22 mouse cellular contexts compared by ENCODE assay signal in the genomic region with DNA sequence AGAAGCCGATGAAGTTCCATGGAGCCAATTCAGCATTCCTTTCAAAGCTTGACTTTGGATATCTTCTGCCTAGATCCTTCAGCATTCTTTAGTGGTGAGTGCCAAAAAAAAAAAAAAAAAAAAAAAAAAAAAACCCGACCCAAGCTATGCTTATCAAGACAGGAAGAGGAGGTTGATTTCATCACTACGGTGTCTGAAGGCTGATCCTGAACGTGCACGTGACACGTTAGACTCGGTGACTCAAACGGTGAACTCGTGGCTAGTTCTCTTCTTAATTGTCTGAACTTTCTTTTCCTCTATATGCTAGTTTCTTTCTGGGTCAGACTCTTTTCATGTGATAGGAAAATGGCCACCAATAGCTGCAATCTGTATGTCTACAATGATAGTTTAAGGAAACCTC. TPM values are rescaled to one million over a fixed set of nuclear protein-coding genes. Genes with fewer than 3 reads are reported as not detected.
DNase-seq lines count a peak whose midpoint lies in the region; ATAC-seq and TF ChIP-seq lines count a peak whose summit lies in the region.
"Had no signal": no experiment of that assay in that cellular context is flagged by ENCODE, and none has a peak within 500 bp of the region (broad histone marks: within the 10 kb centered on the region; RNA-seq: fewer than 3 reads in every experiment).

No protein-coding gene starts in this region.

- no peak overlapping the region for H3K4me3 ChIP-seq in liver, postnatal 0 days (ENCODE audit: low read depth, low read length)
- H3K4me3 ChIP-seq in liver, embryonic 11.5 days (ENCODE audit: low read depth, low read length), result no peak overlapping the region
- no peak overlapping the region for H3K4me3 ChIP-seq in forebrain, embryonic 14.5 days (ENCODE audit: low read depth, low read length)
- H3K4me3 ChIP-seq: embryonic facial prominence, embryonic 13.5 days; forebrain, embryonic 10.5 days; heart, embryonic 15.5 days; hindbrain, embryonic 13.5 days; liver, embryonic 13.5 days; megakaryocyte, embryonic 14.5 days had no signal

- no peak; the same call in 1 of the 2 replicates for ATAC-seq in liver, postnatal 0 days
- ATAC-seq in liver, embryonic 11.5 days (replicated peaks; ENCODE audit: low FRiP score), result no peak
- peak; percentile 75 for ATAC-seq in megakaryocyte progenitor cell, adult 5-6 weeks (replicated peaks; ENCODE audit: poor library complexity)
- ATAC-seq in forebrain, embryonic 14.5 days, result no peak
- ATAC-seq: midbrain, embryonic 16.5 days had no signal

- no peaks in the 10 kb centered on the region for H3K27me3 ChIP-seq in liver, postnatal 0 days (ENCODE audit: insufficient read depth, low read length)
- peaks cover 6% of the 10 kb centered on the region for H3K27me3 ChIP-seq in liver, embryonic 11.5 days (replicated peaks; ENCODE audit: control insufficient read depth, insufficient read depth, low read length)
- H3K27me3 ChIP-seq in forebrain, embryonic 14.5 days (replicated peaks; ENCODE audit: control insufficient read depth, insufficient read depth, low read length), result 0 out of 2 replicates have a peak, but pooled peaks cover 4% of the 10 kb centered on the region
- H3K27me3 ChIP-seq: heart, embryonic 15.5 days had no signal

- WGBS in liver, postnatal 0 days (ENCODE audit: insufficient replicate concordance), result 30% methylated on average over 9 of the region's 9 CpGs
- 38% methylated on average over 9 of the region's 9 CpGs for WGBS in liver, embryonic 11.5 days
- 92% methylated on average over 9 of the region's 9 CpGs for WGBS in forebrain, embryonic 14.5 days

- DNase-seq in liver, postnatal 0 days, result no peak
- DNase-seq in liver, embryonic 11.5 days (ENCODE audit: low spot score), result no peak
- peak; percentile 79 for DNase-seq in A20 (ENCODE audit: low read depth, low spot score)
- peak; percentile 33 for DNase-seq in T-cell, adult 2 months (ENCODE audit: low spot score)
- DNase-seq in testis, postnatal 10 days (ENCODE audit: low spot score), result no peak
- no peak for DNase-seq in forebrain, embryonic 14.5 days (ENCODE audit: low spot score)
- DNase-seq in spleen, postnatal 4 days (ENCODE audit: low spot score in 2 of 2), result no peak
- DNase-seq: cerebellum, adult 11 months; heart, adult 11 months; kidney, adult 11 months; kidney, postnatal 14 days; liver, embryonic 13.5 days; right cerebral cortex, adult 18-20 months; spleen, adult 18-20 months had no signal

- TF ChIP-seq CTCF in liver, postnatal 0 days (IDR thresholded peaks at IDR 0.05; ENCODE audit: low read depth), result no peak

- no peak overlapping the region for H3K4me2 ChIP-seq in liver, postnatal 0 days (ENCODE audit: low read depth, low read length)
- H3K4me2 ChIP-seq in liver, embryonic 11.5 days, result no peak overlapping the region
- H3K4me2 ChIP-seq in forebrain, embryonic 14.5 days (ENCODE audit: low read length), result no peak overlapping the region
- H3K4me2 ChIP-seq: embryonic facial prominence, embryonic 13.5 days; heart, embryonic 15.5 days; hindbrain, embryonic 13.5 days; liver, embryonic 13.5 days had no signal

- no peaks in the 10 kb centered on the region for H3K36me3 ChIP-seq in liver, postnatal 0 days (replicated peaks; ENCODE audit: insufficient read depth, low read length)
- no peaks in the 10 kb centered on the region for H3K36me3 ChIP-seq in liver, embryonic 11.5 days (ENCODE audit: control insufficient read depth, insufficient read depth, low read length)
- no peaks in the 10 kb centered on the region for H3K36me3 ChIP-seq in forebrain, embryonic 14.5 days (ENCODE audit: control insufficient read depth, insufficient read depth, low read length)
- H3K36me3 ChIP-seq: embryonic facial prominence, embryonic 13.5 days; forebrain, embryonic 10.5 days; heart, embryonic 15.5 days; hindbrain, embryonic 13.5 days; liver, embryonic 13.5 days had no signal

- no peak overlapping the region for H3K27ac ChIP-seq in liver, postnatal 0 days (ENCODE audit: low read depth)
- H3K27ac ChIP-seq in liver, embryonic 11.5 days (ENCODE audit: low read depth, low read length), result no peak overlapping the region
- no peak overlapping the region for H3K27ac ChIP-seq in forebrain, embryonic 14.5 days (ENCODE audit: low read depth, low read length)
- H3K27ac ChIP-seq: embryonic facial prominence, embryonic 13.5 days; forebrain, embryonic 10.5 days; heart, embryonic 15.5 days; hindbrain, embryonic 13.5 days; liver, embryonic 13.5 days; stomach, postnatal 0 days had no signal

- H3K9me3 ChIP-seq in liver, postnatal 0 days (ENCODE audit: low read length), result no peaks in the 10 kb centered on the region
- no peaks in the 10 kb centered on the region for H3K9me3 ChIP-seq in liver, embryonic 11.5 days (ENCODE audit: control insufficient read depth, low read length)
- no peaks in the 10 kb centered on the region for H3K9me3 ChIP-seq in forebrain, embryonic 14.5 days (replicated peaks; ENCODE audit: control insufficient read depth, low read length)
- H3K9me3 ChIP-seq: embryonic facial prominence, embryonic 13.5 days; forebrain, embryonic 10.5 days; heart, embryonic 15.5 days; hindbrain, embryonic 13.5 days; liver, embryonic 13.5 days had no signal

- 0 out of 2 replicates have a peak, but pooled peaks have one; percentile 38 for TF ChIP-seq EP300 in liver, postnatal 0 days (IDR thresholded peaks at IDR 0.05; ENCODE audit: low read depth)

- H3K4me1 ChIP-seq in liver, postnatal 0 days (ENCODE audit: insufficient read depth), result peaks cover 11% of the 10 kb centered on the region
- no peaks in the 10 kb centered on the region for H3K4me1 ChIP-seq in liver, embryonic 11.5 days (replicated peaks; ENCODE audit: control insufficient read depth, insufficient read depth, low read length)
- no peaks in the 10 kb centered on the region for H3K4me1 ChIP-seq in forebrain, embryonic 14.5 days (ENCODE audit: control insufficient read depth, insufficient read depth, low read length)

- no peak overlapping the region for H3K9ac ChIP-seq in liver, postnatal 0 days (replicated peaks)
- no peak overlapping the region for H3K9ac ChIP-seq in liver, embryonic 11.5 days (ENCODE audit: low read depth, low read length)
- H3K9ac ChIP-seq in forebrain, embryonic 14.5 days (ENCODE audit: low read length), result no peak overlapping the region
- H3K9ac ChIP-seq: embryonic facial prominence, embryonic 13.5 days; heart, embryonic 15.5 days; hindbrain, embryonic 13.5 days; liver, embryonic 13.5 days had no signal

RNA-seq across cellular contexts. Expression of gene Jdp2, which starts 5.9 kb away (rescaled TPM):
- 0.25 and 0.33 TPM in 2 replicates for polyA plus RNA-seq in liver, postnatal 0 days (2015; fragmentation: Nextera tagmentation; extraction: Ambion mirVana)
- polyA plus RNA-seq in liver, embryonic 11.5 days (2014; fragmentation: Nextera tagmentation; extraction: Ambion mirVana), result 0.21 and 0.59 TPM in 2 replicates
- total RNA-seq in megakaryocyte progenitor cell, adult 5-6 weeks (2015), result 12.9 and 18.0 TPM in 2 replicates
- 38.1 and 46.1 TPM in 2 replicates for total RNA-seq in megakaryocyte progenitor cell, adult 5-6 weeks (2017)
- polyA plus RNA-seq in forebrain, embryonic 14.5 days (2014; fragmentation: Nextera tagmentation; extraction: Ambion mirVana), result 0.24 TPM in 1 of 2 replicates, not detected in the other

Comparison
In these comparisons a context has a peak if more than half of its experiments do, and no peak if none do; other contexts are left out.
1. DNase-seq: peak in A20 (single experiment) and T-cell, adult 2 months (single experiment); none in liver, postnatal 0 days (single experiment), liver, embryonic 11.5 days (single experiment), testis, postnatal 10 days (single experiment), forebrain, embryonic 14.5 days (single experiment) and spleen, postnatal 4 days (0 of 2).